Mouse (Mus musculus) kidney, embryonic 14.5 days (tissue): ENCODE data around the gene Ear2. TPM values are rescaled to one million over a fixed set of nuclear protein-coding genes. Genes with fewer than 3 reads are reported as not detected.
"Not testable (repeated sequence)": the region's sequence is repeated elsewhere in the genome, so short reads cannot be mapped to it uniquely, and the experiment has no call there.

ENCODE experiments used
- ATAC-seq: fragments of 200-750 bp; cut with Nextera tagmentation; 2 replicates; pipeline ENCODE4 v1.8.0; 2017; ENCODE audit warnings: moderate number of reproducible peaks, mild to moderate bottlenecking, moderate TSS enrichment, moderate library complexity; ENCODE audit not compliant: low FRiP score, low TSS enrichment
- H3K27ac ChIP-seq: fragments of 300-500 bp; sonication (generic); 2 replicates; pipeline ENCODE4 v1.5.1; 2014; ENCODE audit warnings: low read depth, mild to moderate bottlenecking, low read length, moderate library complexity, mixed read lengths
- H3K27me3 ChIP-seq: fragments of 300-500 bp; sonication (generic); 2 replicates; pipeline ENCODE4 v1.6.1; 2014; ENCODE audit warnings: mild to moderate bottlenecking, low read length; ENCODE audit not compliant: control insufficient read depth, insufficient read depth
- H3K36me3 ChIP-seq: fragments of 300-500 bp; sonication (generic); 2 replicates; pipeline ENCODE4 v1.6.1; 2014; ENCODE audit warnings: low read length, mixed read lengths; ENCODE audit not compliant: control insufficient read depth, insufficient read depth
- H3K4me1 ChIP-seq: fragments of 300-500 bp; sonication (generic); 2 replicates; pipeline ENCODE4 v1.6.1; 2014; ENCODE audit warnings: low read length, mixed read lengths; ENCODE audit not compliant: control insufficient read depth, insufficient read depth
- H3K4me2 ChIP-seq: fragments of 300-500 bp; sonication (generic); replicated peaks from 2 replicates; pipeline ENCODE4 v1.6.1; 2014; ENCODE audit warnings: low read depth, mild to moderate bottlenecking, low read length
- H3K4me3 ChIP-seq: fragments of 300-500 bp; sonication (generic); 2 replicates; pipeline ENCODE4 v1.5.1; 2014; ENCODE audit warnings: mild to moderate bottlenecking, low read length
- H3K9ac ChIP-seq: fragments of 300-500 bp; sonication (generic); 2 replicates; pipeline ENCODE4 v1.6.1; 2014; ENCODE audit warnings: low read depth, mild to moderate bottlenecking, low read length, moderate library complexity
- H3K9me3 ChIP-seq: fragments of 300-500 bp; sonication (generic); 2 replicates; pipeline ENCODE4 v1.6.1; 2016; ENCODE audit warnings: low read length; ENCODE audit not compliant: control insufficient read depth
- WGBS: fragments of 180-500 bp; shearing (Covaris S2); extraction: QIAGEN DNeasy Blood & Tissue Kit; methylation state at CpG from one replicate; pipeline ENCODE4 v1.1.7; 2014; 5-methylcytosine and 5-hydroxymethylcytosine counted together
- polyA plus RNA-seq: library from polyadenylated mRNA; unstranded; fragments of >200 nt; fragmentation: Nextera tagmentation; extraction: Ambion mirVana; gene quantifications from 2 replicates; pipeline ENCODE4 v1.2.1, GENCODE M21; 2014

The Ear2 gene
- not detected in 2 replicates for polyA plus RNA-seq

DNA sequence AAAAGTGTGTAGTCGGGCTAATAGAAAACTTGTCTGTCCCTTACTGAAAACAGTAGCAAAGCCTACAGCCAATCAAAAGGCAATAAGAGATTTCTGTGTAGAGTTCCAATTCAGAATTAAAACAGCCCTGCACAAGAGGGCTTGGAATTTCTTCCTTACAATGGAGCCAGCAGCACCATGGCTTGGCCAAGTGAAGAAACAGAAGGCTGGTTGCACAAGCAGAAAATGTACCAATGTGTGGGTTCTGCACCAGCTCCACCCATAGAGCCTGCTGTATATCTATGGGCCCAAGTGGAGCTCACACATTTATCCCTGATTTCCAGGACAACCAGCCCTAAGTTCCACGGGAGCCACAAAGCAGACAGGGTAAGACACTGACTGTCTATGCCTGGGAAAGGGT is at the start of gene Ear2:
TSS of gene Ear2 (plus strand) at position 301 of the 400 bp plus-strand sequence.
- not testable (repeated sequence) for H3K27me3 ChIP-seq, H3K9me3 ChIP-seq
- WGBS = 80% methylated on average over 2 of the region's 2 CpGs

GRCm38 (mm10) chr14:44067879-44068278 is 34.6 kb upstream of the Ear2 start:
- ATAC-seq, H3K4me2 ChIP-seq, H3K27ac ChIP-seq, H3K9ac ChIP-seq, H3K4me3 ChIP-seq, H3K4me1 ChIP-seq, H3K36me3 ChIP-seq, H3K9me3 ChIP-seq, H3K27me3 ChIP-seq: not testable (repeated sequence)
- 79% methylated on average over 1 of the region's 1 CpGs for WGBS

More for the DNA sequence above, at the start of gene Ear2:
- not testable (repeated sequence) for H3K4me1 ChIP-seq, H3K9ac ChIP-seq, H3K4me2 ChIP-seq, H3K36me3 ChIP-seq, ATAC-seq, H3K27ac ChIP-seq, H3K4me3 ChIP-seq

GRCm38 (mm10) chr14:44070595-44070994 is 31.9 kb upstream of the Ear2 start:
- H3K27ac ChIP-seq, H3K27me3 ChIP-seq, ATAC-seq, H3K4me2 ChIP-seq, H3K9ac ChIP-seq, H3K9me3 ChIP-seq, H3K4me1 ChIP-seq, H3K36me3 ChIP-seq, H3K4me3 ChIP-seq: not testable (repeated sequence)
- 83% methylated on average over 1 of the region's 3 CpGs for WGBS

GRCm38 (mm10) chr14:44077785-44078341 is 24.6 kb upstream of the Ear2 start:
- not testable (repeated sequence) for H3K36me3 ChIP-seq, H3K4me3 ChIP-seq, ATAC-seq, H3K4me2 ChIP-seq, H3K4me1 ChIP-seq, H3K27ac ChIP-seq, H3K9ac ChIP-seq, H3K27me3 ChIP-seq, H3K9me3 ChIP-seq
- WGBS = 72% methylated on average over 4 of the region's 5 CpGs

- ATAC-seq, H3K9me3 ChIP-seq, H3K36me3 ChIP-seq, H3K9ac ChIP-seq, H3K4me2 ChIP-seq, H3K27ac ChIP-seq, H3K4me3 ChIP-seq, H3K4me1 ChIP-seq, H3K27me3 ChIP-seq: not testable (repeated sequence)
- 80% methylated on average over 1 of the region's 1 CpGs for WGBS
Observed at GRCm38 (mm10) chr14:44086588-44086987, 15.9 kb upstream of the Ear2 start.

GRCm38 (mm10) chr14:44087535-44087934 is 14.9 kb upstream of the Ear2 start:
- WGBS = 81% methylated on average over 2 of the region's 2 CpGs
- not testable (repeated sequence) for ATAC-seq

DNA sequence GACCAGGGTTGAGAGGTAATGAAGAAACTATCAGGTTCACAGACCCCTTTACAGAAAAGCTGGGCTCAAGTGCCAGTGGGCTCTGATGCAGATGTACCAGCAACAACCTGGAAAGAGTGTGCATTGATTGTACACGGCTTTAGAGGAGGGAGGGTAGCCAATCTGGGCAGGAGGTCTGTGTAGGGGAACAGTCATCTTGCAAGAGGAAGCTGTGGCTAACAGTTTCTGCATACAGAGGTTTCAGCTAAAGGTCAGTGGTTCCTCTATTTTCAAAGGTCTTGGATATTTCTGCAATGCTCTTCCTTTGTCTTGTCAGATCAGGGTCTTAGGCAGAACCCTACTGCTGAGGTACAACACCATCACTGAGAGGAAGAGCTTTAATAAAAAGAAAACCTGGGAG is 10.9 kb upstream of the Ear2 start:
- H3K9me3 ChIP-seq, ATAC-seq: not testable (repeated sequence)

More at GRCm38 (mm10) chr14:44087535-44087934, 14.9 kb upstream of the Ear2 start:
- not testable (repeated sequence) for H3K27ac ChIP-seq, H3K36me3 ChIP-seq, H3K27me3 ChIP-seq, H3K9me3 ChIP-seq, H3K9ac ChIP-seq, H3K4me3 ChIP-seq, H3K4me1 ChIP-seq, H3K4me2 ChIP-seq

DNA sequence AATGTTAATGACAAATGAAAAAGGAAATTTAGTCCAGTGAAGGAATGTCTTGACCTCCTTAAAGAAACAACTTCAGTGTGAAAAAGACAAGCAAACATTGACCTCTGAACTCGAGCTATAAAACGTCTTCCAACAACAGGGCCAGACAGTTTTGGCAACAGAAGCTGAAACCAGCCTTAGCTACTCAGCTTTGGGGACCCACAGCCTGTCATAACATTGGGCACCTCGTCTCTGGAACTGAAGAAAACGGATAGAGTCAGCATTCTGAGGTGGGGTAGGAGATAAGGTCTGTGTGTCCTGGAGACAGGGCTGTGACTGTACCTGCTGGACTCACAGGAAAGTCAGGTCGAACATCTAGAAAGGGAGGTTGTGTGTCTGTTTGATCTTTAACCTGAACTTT is 8.0 kb upstream of the Ear2 start:
- not testable (repeated sequence) for H3K27me3 ChIP-seq, H3K9me3 ChIP-seq, H3K27ac ChIP-seq, H3K4me2 ChIP-seq, H3K4me3 ChIP-seq, H3K9ac ChIP-seq, H3K4me1 ChIP-seq, H3K36me3 ChIP-seq
- WGBS = 15% methylated on average over 4 of the region's 5 CpGs
- ATAC-seq = peak; percentile 79

More for the DNA sequence above, 10.9 kb upstream of the Ear2 start:
- 65% methylated on average over 1 of the region's 1 CpGs for WGBS
- not testable (repeated sequence) for H3K36me3 ChIP-seq, H3K4me1 ChIP-seq, H3K9ac ChIP-seq, H3K4me2 ChIP-seq, H3K4me3 ChIP-seq, H3K27ac ChIP-seq, H3K27me3 ChIP-seq

GRCm38 (mm10) chr14:44100030-44100429 is 2.4 kb upstream of the Ear2 start:
- ATAC-seq, H3K36me3 ChIP-seq, H3K4me3 ChIP-seq, H3K27me3 ChIP-seq, H3K9ac ChIP-seq, H3K4me1 ChIP-seq, H3K27ac ChIP-seq, H3K9me3 ChIP-seq, H3K4me2 ChIP-seq: not testable (repeated sequence)
- WGBS = no CpG with 5 or more reads among the region's 1 CpGs
